Mouse (Mus musculus) forebrain, embryonic 10.5 days (tissue): ENCODE measurements around the gene Trmt1. TPM values are rescaled to one million over a fixed set of nuclear protein-coding genes. Genes with fewer than 3 reads are reported as not detected.

Experiments used
- polyA plus RNA-seq: library from polyadenylated mRNA; unstranded; fragments of >200 nt; fragmentation: Nextera tagmentation; extraction: Ambion mirVana; gene quantifications from 2 replicates; pipeline ENCODE4 v1.2.1, GENCODE M21; 2016

Gene Trmt1
- polyA plus RNA-seq, 1 experiment from 2014 or later = 68.8 TPM

Other genes starting within 250 kb of the Trmt1 start
- 91.4 and 96.9 TPM in 2 replicates for gene Ier2, start 23.5 kb upstream of the Trmt1 start, polyA plus RNA-seq
- gene Nacc1, start 1.6 kb downstream of the Trmt1 start, polyA plus RNA-seq = 31.3 and 31.5 TPM in 2 replicates
- gene Lyl1, start 15.2 kb downstream of the Trmt1 start, polyA plus RNA-seq = 4.9 and 5.8 TPM in 2 replicates
- 1.3 and 2.1 TPM in 2 replicates for gene G430095P16Rik, start 36.7 kb downstream of the Trmt1 start, polyA plus RNA-seq
- gene Nfix, start 114.0 kb downstream of the Trmt1 start, polyA plus RNA-seq = 0.46 and 1.8 TPM in 2 replicates
- gene Dand5, start 136.5 kb downstream of the Trmt1 start, polyA plus RNA-seq = 2.9 and 3.5 TPM in 2 replicates
- gene Gadd45gip1, start 145.2 kb downstream of the Trmt1 start, polyA plus RNA-seq = 49.1 and 49.6 TPM in 2 replicates
- 130 and 137 TPM in 2 replicates for gene Rad23a, start 154.4 kb downstream of the Trmt1 start, polyA plus RNA-seq
- gene Calr, start 160.6 kb downstream of the Trmt1 start, polyA plus RNA-seq = 735 and 764 TPM in 2 replicates
- 143 and 144 TPM in 2 replicates for gene Farsa, start 170.7 kb downstream of the Trmt1 start, polyA plus RNA-seq
- 91.1 and 92.7 TPM in 2 replicates for gene Syce2, start 185.8 kb downstream of the Trmt1 start, polyA plus RNA-seq
- 44.6 and 49.6 TPM in 2 replicates for gene Gcdh, start 207.6 kb downstream of the Trmt1 start, polyA plus RNA-seq
- 18.3 and 24.3 TPM in 2 replicates for gene Klf1, start 215.6 kb downstream of the Trmt1 start, polyA plus RNA-seq
- gene Dnase2a, start 222.3 kb downstream of the Trmt1 start, polyA plus RNA-seq = 7.9 and 9.2 TPM in 2 replicates